Mouse (Mus musculus) stomach, embryonic 15.5 days (tissue): ENCODE measurements around the gene Ntrk2. TPM values are rescaled to one million over a fixed set of nuclear protein-coding genes. Genes with fewer than 3 reads are reported as not detected.

Experiments
- ATAC-seq: fragments of 200-750 bp; cut with Nextera tagmentation; 2 replicates; pipeline ENCODE4 v1.8.0; 2017; ENCODE audit warnings: low read depth, moderate number of reproducible peaks, moderate TSS enrichment; ENCODE audit not compliant: insufficient read depth, low FRiP score
- H3K27ac ChIP-seq: fragments of 300-500 bp; sonication (generic); 2 replicates; pipeline ENCODE4 v1.5.1; 2015; ENCODE audit warnings: mild to moderate bottlenecking, inconsistent platforms
- H3K27me3 ChIP-seq: fragments of 300-500 bp; sonication (generic); replicated peaks from 2 replicates; pipeline ENCODE4 v1.6.1; 2015; ENCODE audit warnings: inconsistent platforms
- H3K36me3 ChIP-seq: fragments of 300-500 bp; sonication (generic); 2 replicates; pipeline ENCODE4 v1.6.1; 2015; ENCODE audit warnings: inconsistent platforms
- H3K4me1 ChIP-seq: fragments of 300-500 bp; sonication (generic); 2 replicates; pipeline ENCODE4 v1.6.1; 2015; ENCODE audit warnings: inconsistent platforms
- H3K4me2 ChIP-seq: fragments of 300-500 bp; sonication (generic); 2 replicates; pipeline ENCODE4 v1.6.1; 2015; ENCODE audit warnings: mild to moderate bottlenecking, inconsistent platforms
- H3K4me3 ChIP-seq: fragments of 300-500 bp; sonication (generic); replicated peaks from 2 replicates; pipeline ENCODE4 v1.5.1; 2015; ENCODE audit warnings: inconsistent platforms
- H3K9ac ChIP-seq: fragments of 300-500 bp; sonication (generic); 2 replicates; pipeline ENCODE4 v1.6.1; 2015; ENCODE audit warnings: inconsistent platforms
- H3K9me3 ChIP-seq: fragments of 300-500 bp; sonication (generic); 2 replicates; pipeline ENCODE4 v1.6.1; 2016; ENCODE audit warnings: inconsistent platforms
- WGBS: fragments of 180-500 bp; shearing (Covaris S2); methylation state at CpG from one replicate; pipeline ENCODE4 v1.1.7; 2015; 5-methylcytosine and 5-hydroxymethylcytosine counted together
- polyA plus RNA-seq: library from polyadenylated mRNA; unstranded; fragments of >200 nt; fragmentation: Nextera tagmentation; extraction: Ambion mirVana; gene quantifications from 2 replicates; pipeline ENCODE4 v1.2.1, GENCODE M21; 2015

Gene Ntrk2
- polyA plus RNA-seq, 1 experiment from 2014 or later: 10.9 TPM

DNA sequence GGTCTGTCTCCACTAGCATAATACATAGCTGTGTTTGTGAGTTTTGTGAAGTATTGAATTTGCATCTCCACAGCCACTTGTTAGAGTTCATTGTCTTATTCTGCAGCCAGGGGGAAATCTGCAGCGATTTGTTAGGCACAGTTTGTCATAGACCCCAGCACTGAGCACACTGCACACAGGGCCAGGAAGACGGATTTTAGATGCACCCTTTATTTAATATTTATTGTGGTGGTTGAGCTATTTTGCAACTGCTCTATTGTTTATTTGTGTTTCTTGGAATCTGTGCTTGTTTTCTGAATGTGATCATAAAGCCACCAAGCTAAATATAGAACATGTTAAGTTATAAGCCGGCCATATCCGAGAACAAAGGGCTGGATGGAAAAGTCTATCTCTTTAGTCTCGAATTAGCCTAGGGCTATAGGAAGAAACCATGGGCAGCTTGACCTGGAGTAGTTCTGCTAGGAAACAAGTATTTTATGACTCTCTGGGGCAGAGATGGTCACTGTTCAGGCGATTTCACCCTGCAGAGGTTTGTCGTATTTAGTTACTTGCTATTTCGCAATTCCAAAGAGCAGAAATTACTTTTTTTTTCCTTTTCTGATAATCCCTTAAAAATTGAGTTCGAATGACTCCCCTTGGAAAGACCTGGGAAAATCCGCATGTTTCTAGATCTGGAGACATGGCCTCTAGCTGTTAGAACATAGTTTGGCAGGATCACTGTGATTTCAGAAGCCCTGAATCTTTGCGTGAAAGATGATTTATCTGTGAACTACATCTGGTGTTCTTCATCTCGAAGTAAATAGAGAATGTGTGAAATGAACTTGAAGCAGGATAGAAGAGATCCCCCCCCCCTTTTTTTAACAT, 196.8 kb downstream of the Ntrk2 start:
- Histone ChIP-seq H3K4me3 (no peak overlapping the region), H3K27me3 (no peaks in the 10 kb centered on the region), H3K4me2 (no peak overlapping the region), H3K36me3 (no peaks in the 10 kb centered on the region), H3K9ac (no peak overlapping the region), H3K9me3 (no peaks in the 10 kb centered on the region), H3K27ac (no peak overlapping the region), H3K4me1 (no peaks in the 10 kb centered on the region)
- no peak for ATAC-seq
- 64% methylated on average over 12 of the region's 12 CpGs for WGBS

DNA sequence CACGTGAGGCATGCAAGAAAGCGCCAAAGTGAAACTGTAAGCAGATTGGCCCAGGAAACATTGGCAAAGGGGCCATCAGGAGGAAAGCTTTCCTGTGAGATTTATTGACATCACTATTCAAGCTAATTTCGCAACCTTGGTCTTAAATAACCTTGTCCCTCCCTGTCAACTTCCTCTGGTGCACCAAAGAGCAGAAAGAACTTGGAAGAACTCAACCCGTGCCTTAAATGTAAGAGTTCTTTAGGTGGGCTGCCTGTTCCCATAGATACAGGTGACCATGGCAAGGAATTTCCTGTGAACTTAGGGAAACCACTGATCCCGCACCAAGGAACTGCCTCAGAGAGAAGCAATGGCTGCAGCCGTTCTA, 197.4 kb downstream of the Ntrk2 start:
- ATAC-seq: no peak
- Histone ChIP-seq H3K36me3 (no peaks in the 10 kb centered on the region), H3K4me3 (no peak overlapping the region), H3K4me1 (no peaks in the 10 kb centered on the region), H3K4me2 (no peak overlapping the region), H3K27me3 (no peaks in the 10 kb centered on the region), H3K9ac (no peak overlapping the region), H3K27ac (no peak overlapping the region), H3K9me3 (no peaks in the 10 kb centered on the region)
- 57% methylated on average over 6 of the region's 6 CpGs for WGBS

DNA sequence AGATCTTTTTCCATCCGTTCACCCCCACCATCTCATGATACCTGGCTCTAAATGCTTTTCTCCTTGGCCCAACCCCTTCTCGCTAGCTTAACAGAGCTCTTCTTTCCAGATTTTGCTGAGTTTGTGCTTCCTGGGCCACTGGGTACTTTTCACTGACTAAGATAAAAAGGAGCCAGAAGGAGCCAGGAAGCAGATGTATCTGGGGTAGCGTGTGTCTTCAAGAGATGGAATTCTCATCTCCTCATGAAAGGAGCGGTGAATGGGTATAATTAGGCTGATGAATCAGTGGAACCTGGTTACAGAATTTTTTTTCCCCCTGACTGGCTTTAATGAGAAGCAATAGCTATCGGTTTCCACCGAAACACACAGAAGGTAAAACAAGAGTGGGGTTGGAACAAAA, 198.2 kb downstream of the Ntrk2 start:
- Histone ChIP-seq H3K36me3 (no peaks in the 10 kb centered on the region), H3K4me1 (no peaks in the 10 kb centered on the region), H3K4me3 (no peak overlapping the region), H3K27me3 (no peaks in the 10 kb centered on the region), H3K27ac (no peak overlapping the region), H3K4me2 (no peak overlapping the region), H3K9me3 (no peaks in the 10 kb centered on the region), H3K9ac (no peak overlapping the region)
- WGBS: 85% methylated on average over 6 of the region's 6 CpGs
- no peak for ATAC-seq

DNA sequence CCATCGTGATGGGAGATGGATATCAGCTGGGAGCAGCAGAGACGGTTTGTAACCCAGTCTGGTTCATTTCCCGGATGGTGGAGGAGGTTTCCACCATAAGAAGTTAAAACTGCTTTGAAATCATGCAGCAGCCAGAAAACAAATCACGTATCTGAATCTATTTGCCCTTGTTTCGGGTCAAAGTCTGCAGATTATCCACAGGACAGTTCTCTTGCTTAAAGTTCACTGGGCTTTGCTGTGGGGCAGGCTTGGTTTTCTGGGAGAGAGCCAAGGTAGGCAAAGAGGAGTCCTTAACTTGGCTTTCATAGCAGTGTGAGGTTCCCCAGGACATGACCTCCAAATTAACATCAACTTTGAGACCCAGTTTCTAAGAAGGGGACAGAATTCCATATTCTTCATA, 203.5 kb downstream of the Ntrk2 start:
- H3K36me3 ChIP-seq: no peaks in the 10 kb centered on the region
- no peak overlapping the region for H3K4me3 ChIP-seq
- peaks cover 13% of the 10 kb centered on the region for H3K4me1 ChIP-seq
- H3K9ac ChIP-seq: no peak overlapping the region
- no peak overlapping the region for H3K27ac ChIP-seq
- H3K27me3 ChIP-seq: no peaks in the 10 kb centered on the region
- H3K4me2 ChIP-seq: no peak overlapping the region
- 59% methylated on average over 5 of the region's 5 CpGs for WGBS
- ATAC-seq: no peak
- no peaks in the 10 kb centered on the region for H3K9me3 ChIP-seq

DNA sequence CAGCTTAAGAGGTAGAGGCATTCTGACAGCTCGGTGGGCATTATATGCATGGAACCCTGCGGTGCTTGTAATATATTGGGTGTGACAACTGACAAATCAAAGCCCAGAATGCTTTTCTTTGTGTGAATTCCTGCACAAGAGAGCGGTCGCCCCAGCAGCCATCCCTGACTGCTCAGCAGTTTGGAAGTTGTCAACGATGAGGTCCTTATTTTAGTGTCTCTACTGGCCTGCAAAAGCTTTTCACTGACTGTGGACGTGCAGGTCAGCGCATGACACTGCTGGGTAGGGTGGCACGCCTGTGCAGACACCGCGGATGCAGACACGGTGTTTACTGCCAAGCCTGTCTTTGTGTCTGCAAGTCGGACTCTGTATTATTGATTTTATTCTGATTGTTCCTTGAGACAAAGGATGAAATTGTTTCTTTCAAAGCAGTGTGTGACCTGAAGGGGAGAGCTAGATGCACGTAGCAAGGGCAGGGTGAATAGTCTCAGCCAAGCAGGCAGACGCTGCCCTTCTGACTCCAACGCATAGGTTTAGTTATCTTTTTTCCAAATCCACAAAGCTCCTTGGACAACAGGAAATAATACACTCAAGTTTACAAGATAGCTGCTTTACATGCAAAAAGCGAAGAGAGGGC, 204.6 kb downstream of the Ntrk2 start:
- Histone ChIP-seq H3K4me2 (peak overlapping the region; percentile 60), H3K4me3 (peak overlapping the region; percentile 30), H3K27me3 (no peaks in the 10 kb centered on the region), H3K4me1 (peaks cover 13% of the 10 kb centered on the region), H3K9ac (no peak overlapping the region), H3K9me3 (no peaks in the 10 kb centered on the region), H3K27ac (peak overlapping the region; percentile 11; the same call in 1 of the 2 replicates), H3K36me3 (no peaks in the 10 kb centered on the region)
- no peak for ATAC-seq
- 32% methylated on average over 16 of the region's 16 CpGs for WGBS

DNA sequence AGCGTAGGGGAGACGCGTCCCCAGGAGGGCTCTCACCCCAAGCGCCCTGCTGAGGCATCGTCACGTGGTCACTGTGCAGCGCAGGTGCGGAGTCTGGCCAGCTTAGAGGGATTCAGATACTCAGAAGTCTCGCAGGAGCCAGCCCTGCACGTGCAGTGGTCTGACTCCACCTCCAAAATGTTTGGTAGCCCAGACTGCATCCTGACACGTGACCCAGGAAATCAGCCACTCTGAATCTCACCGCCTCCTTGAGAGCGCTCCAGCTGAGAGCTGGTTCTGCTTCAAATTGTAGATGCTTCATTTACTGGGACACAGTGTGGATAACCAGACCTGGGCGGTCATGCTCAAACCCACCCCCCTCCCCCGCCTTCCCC, 205.1 kb downstream of the Ntrk2 start:
- H3K27ac ChIP-seq: no peak overlapping the region
- H3K4me1 ChIP-seq: peaks cover 13% of the 10 kb centered on the region
- H3K4me2 ChIP-seq: peak overlapping the region; percentile 60
- WGBS: 1% methylated on average over 15 of the region's 15 CpGs
- no peaks in the 10 kb centered on the region for H3K36me3 ChIP-seq
- ATAC-seq: peak; percentile 89
- peak overlapping the region; percentile 30 for H3K4me3 ChIP-seq
- H3K9ac ChIP-seq: no peak overlapping the region
- no peaks in the 10 kb centered on the region for H3K9me3 ChIP-seq
- no peaks in the 10 kb centered on the region for H3K27me3 ChIP-seq

DNA sequence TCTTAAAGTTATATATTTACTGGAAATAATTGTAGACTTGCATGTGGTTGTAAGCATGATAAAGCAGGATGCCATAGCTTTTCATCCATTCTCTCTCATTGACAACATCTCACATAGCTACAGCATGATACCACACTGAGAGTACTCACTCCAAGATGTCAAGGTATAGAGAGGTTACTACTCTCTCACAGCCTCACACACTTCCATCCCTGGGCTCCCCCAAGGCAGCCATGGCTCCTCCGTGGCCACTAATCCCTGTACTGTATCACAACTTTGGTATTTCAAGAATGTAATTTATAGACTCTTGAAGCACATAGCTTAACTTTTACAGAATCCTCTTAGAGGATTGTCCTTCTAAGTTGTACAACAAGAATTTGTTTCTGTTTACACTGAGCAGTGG, 209.0 kb downstream of the Ntrk2 start:
- no peak overlapping the region for H3K4me3 ChIP-seq
- peaks cover 13% of the 10 kb centered on the region for H3K4me1 ChIP-seq
- no peak overlapping the region for H3K9ac ChIP-seq
- ATAC-seq: no peak
- H3K36me3 ChIP-seq: no peaks in the 10 kb centered on the region
- WGBS: 23% methylated on average over 1 of the region's 1 CpGs
- no peak overlapping the region for H3K4me2 ChIP-seq
- no peaks in the 10 kb centered on the region for H3K27me3 ChIP-seq
- H3K27ac ChIP-seq: no peak overlapping the region
- H3K9me3 ChIP-seq: no peaks in the 10 kb centered on the region

DNA sequence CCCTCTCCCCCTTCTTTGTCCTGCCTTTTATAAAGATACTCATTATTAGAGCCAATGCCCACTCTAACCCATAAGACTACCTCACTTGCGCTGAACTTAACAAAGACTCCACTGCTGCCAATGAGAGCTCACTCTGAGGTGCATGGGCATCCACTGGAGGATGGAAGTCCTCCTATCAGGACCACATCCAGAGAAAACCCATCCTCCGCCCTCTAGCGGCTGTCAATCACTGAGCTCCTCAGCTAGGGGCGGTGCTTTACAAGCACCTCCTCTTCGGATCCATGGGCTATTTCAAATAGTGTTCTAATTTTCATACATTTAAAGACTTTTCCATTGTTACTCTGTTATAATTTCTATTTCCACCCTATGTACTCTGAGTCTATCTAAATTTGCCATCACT, 210.8 kb downstream of the Ntrk2 start:
- WGBS: 63% methylated on average over 5 of the region's 5 CpGs
- no peaks in the 10 kb centered on the region for H3K36me3 ChIP-seq
- no peak overlapping the region for H3K27ac ChIP-seq
- H3K27me3 ChIP-seq: no peaks in the 10 kb centered on the region
- H3K9ac ChIP-seq: no peak overlapping the region
- H3K9me3 ChIP-seq: no peaks in the 10 kb centered on the region
- no peak overlapping the region for H3K4me3 ChIP-seq
- H3K4me1 ChIP-seq: 0 out of 2 replicates have a peak, but pooled peaks cover under 1% of the 10 kb centered on the region
- ATAC-seq: no peak
- H3K4me2 ChIP-seq: no peak overlapping the region

DNA sequence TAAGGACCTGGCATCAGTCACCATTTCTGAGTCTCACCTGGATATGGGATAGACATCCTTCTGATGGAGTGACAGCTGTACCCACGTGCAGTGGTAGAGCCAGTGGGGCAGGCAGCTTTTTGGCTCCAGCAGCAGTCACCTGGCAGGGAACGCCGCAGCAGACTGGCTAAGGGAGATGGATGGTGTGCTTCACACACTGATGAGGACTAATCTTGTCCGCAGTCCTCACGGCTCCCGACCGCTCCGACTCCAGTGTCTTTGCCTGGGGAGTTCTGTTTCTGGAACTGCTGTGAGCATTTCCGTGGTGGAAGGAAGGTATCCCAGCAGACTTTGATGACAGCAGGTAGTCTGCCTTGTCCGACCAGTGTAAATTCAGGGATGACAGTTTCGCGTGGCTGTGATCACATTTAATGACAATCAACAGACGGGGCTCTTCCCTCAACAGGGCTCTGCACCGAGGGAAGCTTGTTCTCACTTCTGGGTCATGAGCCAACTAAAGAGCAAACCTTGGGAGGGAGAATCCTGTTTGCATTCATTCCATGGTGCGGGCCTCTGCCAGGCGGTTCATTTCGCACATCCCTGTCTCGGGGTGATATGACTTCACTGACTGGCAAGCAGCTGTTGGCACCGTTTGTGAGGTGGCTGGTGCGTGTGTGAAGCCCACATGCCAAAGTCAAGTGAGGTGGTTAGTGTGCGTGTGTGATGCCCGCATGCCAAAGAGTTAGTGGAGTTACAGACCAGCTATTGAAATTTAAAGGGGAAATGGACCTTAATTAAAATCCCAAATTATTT, 216.1 kb downstream of the Ntrk2 start:
- H3K36me3 ChIP-seq: no peaks in the 10 kb centered on the region
- H3K9ac ChIP-seq: no peak overlapping the region
- ATAC-seq: no peak
- no peak overlapping the region for H3K27ac ChIP-seq
- no peaks in the 10 kb centered on the region for H3K27me3 ChIP-seq
- no peaks in the 10 kb centered on the region for H3K9me3 ChIP-seq
- WGBS: 87% methylated on average over 22 of the region's 22 CpGs
- H3K4me3 ChIP-seq: no peak overlapping the region
- H3K4me1 ChIP-seq: no peaks in the 10 kb centered on the region
- no peak overlapping the region for H3K4me2 ChIP-seq

DNA sequence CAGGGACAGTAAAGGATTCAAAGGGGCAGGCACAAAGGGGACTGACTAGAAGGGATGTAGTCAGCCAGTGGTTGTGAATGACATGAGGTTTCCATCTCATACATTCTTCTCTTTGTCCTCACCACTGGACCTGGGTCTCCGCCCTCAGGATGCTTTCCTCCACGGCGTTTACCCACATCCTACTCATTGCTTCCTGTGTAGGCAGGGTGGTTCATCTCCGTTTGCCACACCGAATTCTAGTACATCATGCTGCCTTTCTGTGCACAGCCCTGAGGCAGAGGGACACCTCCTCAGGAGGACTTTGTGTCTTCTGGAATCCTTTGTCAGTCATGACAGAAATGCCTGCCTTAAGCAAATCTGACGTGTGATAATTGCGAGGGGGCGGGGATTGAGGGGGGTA, 219.3 kb downstream of the Ntrk2 start:
- H3K4me2 ChIP-seq: no peak overlapping the region
- no peak for ATAC-seq
- H3K9me3 ChIP-seq: no peaks in the 10 kb centered on the region
- WGBS: 72% methylated on average over 8 of the region's 8 CpGs
- H3K4me3 ChIP-seq: no peak overlapping the region
- H3K9ac ChIP-seq: no peak overlapping the region
- no peak overlapping the region for H3K27ac ChIP-seq
- no peaks in the 10 kb centered on the region for H3K36me3 ChIP-seq
- H3K27me3 ChIP-seq: no peaks in the 10 kb centered on the region
- no peaks in the 10 kb centered on the region for H3K4me1 ChIP-seq

DNA sequence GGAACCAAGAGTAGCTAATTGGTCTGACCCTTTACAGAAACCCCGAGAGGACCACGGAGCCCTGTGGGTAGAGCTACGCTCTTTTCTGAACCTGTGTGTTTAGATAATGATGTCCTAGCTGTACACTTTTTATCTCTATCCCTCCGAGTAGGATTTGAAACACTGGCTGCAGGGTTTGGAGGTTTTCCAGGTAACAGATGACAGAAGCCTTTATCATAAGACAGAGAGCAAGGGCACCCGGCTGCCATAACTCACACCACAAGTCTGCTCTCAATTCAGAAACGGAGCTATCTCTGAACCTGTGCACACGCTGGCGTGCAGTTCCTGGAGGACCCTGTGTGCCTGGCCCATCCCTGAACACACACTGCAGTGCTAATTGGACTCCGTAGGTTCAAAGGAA, 221.1 kb downstream of the Ntrk2 start:
- Histone ChIP-seq H3K4me3 (no peak overlapping the region), H3K27me3 (no peaks in the 10 kb centered on the region)

DNA sequence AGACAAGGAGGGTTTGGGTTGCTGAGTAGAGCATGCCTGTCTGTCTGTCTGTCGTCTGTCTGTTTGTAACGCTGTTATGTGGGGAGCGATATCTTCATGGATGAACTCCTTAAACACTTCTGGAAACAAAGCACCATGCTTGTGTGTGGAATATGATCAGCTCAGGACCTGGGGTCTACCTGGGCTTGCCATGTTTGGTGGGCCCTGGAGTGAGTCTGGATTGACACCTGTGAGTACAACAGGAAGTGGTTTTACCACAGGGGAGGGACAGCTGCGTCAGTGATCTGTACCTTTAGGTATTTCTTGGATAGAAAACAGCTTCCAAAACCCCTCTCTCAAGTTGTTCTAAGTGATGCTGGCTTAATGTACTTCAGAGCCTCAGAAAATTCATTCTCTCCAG, 222.2 kb downstream of the Ntrk2 start:
- 92% methylated on average over 4 of the region's 4 CpGs for WGBS
- ATAC-seq: no peak
- no peak overlapping the region for H3K4me3 ChIP-seq

More for the DNA sequence above, 221.1 kb downstream of the Ntrk2 start:
- 59% methylated on average over 9 of the region's 9 CpGs for WGBS
- H3K4me1 ChIP-seq: no peaks in the 10 kb centered on the region
- H3K36me3 ChIP-seq: no peaks in the 10 kb centered on the region
- no peak overlapping the region for H3K27ac ChIP-seq
- no peak for ATAC-seq
- H3K4me2 ChIP-seq: no peak overlapping the region
- no peaks in the 10 kb centered on the region for H3K9me3 ChIP-seq
- H3K9ac ChIP-seq: no peak overlapping the region

More for the DNA sequence above, 222.2 kb downstream of the Ntrk2 start:
- H3K27me3 ChIP-seq: no peaks in the 10 kb centered on the region
- H3K9me3 ChIP-seq: no peaks in the 10 kb centered on the region
- no peak overlapping the region for H3K27ac ChIP-seq
- no peak overlapping the region for H3K4me2 ChIP-seq
- H3K4me1 ChIP-seq: no peaks in the 10 kb centered on the region
- no peaks in the 10 kb centered on the region for H3K36me3 ChIP-seq
- no peak overlapping the region for H3K9ac ChIP-seq
